Mouse (Mus musculus) myocyte (in vitro differentiated cells): ENCODE measurements around the gene Antxr1. TPM values are rescaled to one million over a fixed set of nuclear protein-coding genes. Genes with fewer than 3 reads are reported as not detected.

Source experiments
- H3K27me3 ChIP-seq: one replicate; pipeline ENCODE4 v1.6.1; 2011; ENCODE audit not compliant: control insufficient read depth, insufficient read depth, insufficient read length
- H3K36me3 ChIP-seq: one replicate; pipeline ENCODE4 v1.6.1; 2011; ENCODE audit not compliant: control insufficient read depth, insufficient read depth
- H3K4me2 ChIP-seq: one replicate; pipeline ENCODE4 v1.6.1; 2011; ENCODE audit warnings: low read depth, control low read depth
- H3K4me3 ChIP-seq: one replicate; pipeline ENCODE4 v1.5.1; 2011; ENCODE audit warnings: mild to moderate bottlenecking, control low read depth, moderate library complexity
- H3K79me2 ChIP-seq: one replicate; pipeline ENCODE4 v1.6.1; 2011; ENCODE audit not compliant: control insufficient read depth, insufficient read depth
- H3ac ChIP-seq: one replicate; pipeline ENCODE4 v1.6.1; 2011; ENCODE audit not compliant: control insufficient read depth, insufficient read length
- CEBPB ChIP-seq: IDR thresholded peaks from 2 replicates; pipeline ENCODE4 v1.6.1; 2011; ENCODE audit warnings: mild to moderate bottlenecking, moderate library complexity; ENCODE audit not compliant: poor library complexity, insufficient read depth, severe bottlenecking
- E2F4 ChIP-seq: IDR thresholded peaks from one replicate; pipeline ENCODE4 v1.6.1; 2011; ENCODE audit warnings: mild to moderate bottlenecking, control low read depth, moderate library complexity; ENCODE audit not compliant: insufficient read depth
- MAX ChIP-seq: IDR thresholded peaks from one replicate; pipeline ENCODE4 v1.6.1; 2011; ENCODE audit warnings: low read depth, mild to moderate bottlenecking, control low read depth
- MYOD1 ChIP-seq, 3 experiments: IDR thresholded peaks; one replicate each; pipeline ENCODE4 v1.6.1; 2011; ENCODE audit warnings: control low read depth in 2 of 3, low read depth in 2 of 3, mild to moderate bottlenecking in 2 of 3, moderate library complexity in 1 of 3; ENCODE audit not compliant: insufficient read length in 2 of 3, control insufficient read depth in 1 of 3
- MYOG ChIP-seq, 3 experiments: IDR thresholded peaks; one replicate each; pipeline ENCODE4 v1.6.1; 2011; ENCODE audit warnings: control low read depth in 2 of 3, low read depth in 2 of 3, mild to moderate bottlenecking in 2 of 3; ENCODE audit not compliant: insufficient read length in 2 of 3, control insufficient read depth in 1 of 3, insufficient read depth in 1 of 3
- POLR2A ChIP-seq: IDR thresholded peaks from one replicate; pipeline ENCODE4 v1.6.1; 2011; ENCODE audit warnings: low read depth, mild to moderate bottlenecking, control low read depth, moderate library complexity; ENCODE audit not compliant: insufficient read length
- POLR2AphosphoS2 ChIP-seq: IDR thresholded peaks from one replicate; pipeline ENCODE4 v1.6.1; 2011; ENCODE audit warnings: low read depth, control low read depth; ENCODE audit not compliant: insufficient read length
- REST ChIP-seq: IDR thresholded peaks from one replicate; pipeline ENCODE4 v1.6.1; 2011; ENCODE audit warnings: mild to moderate bottlenecking, control low read depth, moderate library complexity; ENCODE audit not compliant: insufficient read depth, insufficient read length
- SRF ChIP-seq: IDR thresholded peaks from one replicate; pipeline ENCODE4 v1.6.1; 2011; ENCODE audit warnings: low read depth; ENCODE audit not compliant: control insufficient read depth, insufficient read length
- TCF12 ChIP-seq: IDR thresholded peaks from one replicate; pipeline ENCODE4 v1.6.1; 2011; ENCODE audit warnings: mild to moderate bottlenecking, control low read depth; ENCODE audit not compliant: poor library complexity, insufficient read depth, severe bottlenecking
- TCF3 ChIP-seq: IDR thresholded peaks from one replicate; pipeline ENCODE4 v1.6.1; 2011; ENCODE audit warnings: low read depth, control low read depth; ENCODE audit not compliant: insufficient read length
- USF1 ChIP-seq: IDR thresholded peaks from one replicate; pipeline ENCODE4 v1.6.1; 2011; ENCODE audit warnings: low read depth, mild to moderate bottlenecking, control low read depth, moderate library complexity
- polyA plus RNA-seq: library from polyadenylated mRNA; unstranded; fragments of >200 nt; fragmentation: generic; extraction: Trizol; gene quantifications from one replicate; pipeline ENCODE4 v1.2.1, GENCODE M21; 2012; ENCODE audit warnings: missing spikeins

Gene Antxr1
- polyA plus RNA-seq, 1 experiment: 8.6 TPM

- no peaks in the 10 kb centered on the region for H3K79me2 ChIP-seq
- H3K4me3 ChIP-seq: no peak overlapping the region
- no peaks in the 10 kb centered on the region for H3K36me3 ChIP-seq
- no peak for TF ChIP-seq POLR2AphosphoS2
- TF ChIP-seq MYOD1 (IDR thresholded peaks at IDR 0.05; ENCODE audit: control insufficient read depth in 1 of 3, insufficient read length in 2 of 3, low read depth in 2 of 3): no peak
- no peak overlapping the region for H3K4me2 ChIP-seq
- no peaks in the 10 kb centered on the region for H3K27me3 ChIP-seq
- H3ac ChIP-seq: no peak overlapping the region
Measured at GRCm38 (mm10) chr6:87153836-87154235, 181.8 kb downstream of the Antxr1 start.

- H3K4me2 ChIP-seq: peak overlapping the region; percentile 48
Measured at GRCm38 (mm10) chr6:87153231-87153580, 182.4 kb downstream of the Antxr1 start.

GRCm38 (mm10) chr6:87152461-87153230, 183.0 kb downstream of the Antxr1 start:
- TF ChIP-seq REST (no peak), MYOD1 (IDR thresholded peaks at IDR 0.05; ENCODE audit: control insufficient read depth in 1 of 3, insufficient read length in 2 of 3, low read depth in 2 of 3) (peak in 2 of 3 experiments; percentile 77 to 83), TCF3 (peak; percentile 52), TCF12 (peak; percentile 42), MYOG (IDR thresholded peaks at IDR 0.05; ENCODE audit: control insufficient read depth in 1 of 3, insufficient read depth in 1 of 3, insufficient read length in 2 of 3, low read depth in 2 of 3) (no peak), E2F4 (no peak)
- Histone ChIP-seq H3K79me2 (no peaks in the 10 kb centered on the region), H3K4me2 (peak overlapping the region; percentile 48), H3K27me3 (no peaks in the 10 kb centered on the region), H3K4me3 (no peak overlapping the region), H3K36me3 (no peaks in the 10 kb centered on the region), H3ac (no peak overlapping the region)

More at GRCm38 (mm10) chr6:87153231-87153580, 182.4 kb downstream of the Antxr1 start:
- H3K27me3 ChIP-seq: no peaks in the 10 kb centered on the region
- no peak overlapping the region for H3ac ChIP-seq
- H3K36me3 ChIP-seq: no peaks in the 10 kb centered on the region
- no peak overlapping the region for H3K4me3 ChIP-seq
- TF ChIP-seq TCF3: no peak
- TF ChIP-seq MAX: no peak
- H3K79me2 ChIP-seq: no peaks in the 10 kb centered on the region

- no peak for TF ChIP-seq MYOD1 (IDR thresholded peaks at IDR 0.05; ENCODE audit: control insufficient read depth in 1 of 3, insufficient read length in 2 of 3, low read depth in 2 of 3)
- TF ChIP-seq E2F4: no peak
- TF ChIP-seq TCF12: no peak
- no peak for TF ChIP-seq POLR2AphosphoS2
- TF ChIP-seq TCF3: no peak
- no peak for TF ChIP-seq POLR2A
- no peak for TF ChIP-seq MAX
- no peak for TF ChIP-seq REST
- no peak for TF ChIP-seq SRF
- TF ChIP-seq MYOG (IDR thresholded peaks at IDR 0.05; ENCODE audit: control insufficient read depth in 1 of 3, insufficient read depth in 1 of 3, insufficient read length in 2 of 3, low read depth in 2 of 3): no peak
- no peak for TF ChIP-seq CEBPB
- TF ChIP-seq USF1: no peak
- Histone ChIP-seq H3K36me3 (no peaks in the 10 kb centered on the region), H3K4me2 (no peak overlapping the region), H3K27me3 (no peaks in the 10 kb centered on the region), H3K4me3 (no peak overlapping the region), H3K79me2 (no peaks in the 10 kb centered on the region), H3ac (no peak overlapping the region)
Measured at GRCm38 (mm10) chr6:87151427-87151826, 184.2 kb downstream of the Antxr1 start.

- Histone ChIP-seq H3K27me3 (no peaks in the 10 kb centered on the region), H3K79me2 (no peaks in the 10 kb centered on the region), H3ac (no peak overlapping the region), H3K4me3 (no peak overlapping the region), H3K36me3 (no peaks in the 10 kb centered on the region), H3K4me2 (no peak overlapping the region)
- TF ChIP-seq TCF3 (no peak), MAX (no peak), TCF12 (no peak), POLR2AphosphoS2 (no peak), REST (no peak), SRF (no peak), E2F4 (no peak)
Measured at GRCm38 (mm10) chr6:87150471-87150870, 185.2 kb downstream of the Antxr1 start.

- H3K4me2 ChIP-seq: no peak overlapping the region
- no peaks in the 10 kb centered on the region for H3K79me2 ChIP-seq
- H3K4me3 ChIP-seq: no peak overlapping the region
- no peaks in the 10 kb centered on the region for H3K36me3 ChIP-seq
- no peaks in the 10 kb centered on the region for H3K27me3 ChIP-seq
- TF ChIP-seq TCF3 (no peak), USF1 (no peak), POLR2AphosphoS2 (no peak), SRF (no peak), MYOD1 (IDR thresholded peaks at IDR 0.05; ENCODE audit: control insufficient read depth in 1 of 3, insufficient read length in 2 of 3, low read depth in 2 of 3) (no peak), CEBPB (no peak), MYOG (IDR thresholded peaks at IDR 0.05; ENCODE audit: control insufficient read depth in 1 of 3, insufficient read depth in 1 of 3, insufficient read length in 2 of 3, low read depth in 2 of 3) (no peak), POLR2A (no peak), E2F4 (no peak), MAX (no peak), REST (no peak), TCF12 (no peak)
- H3ac ChIP-seq: no peak overlapping the region
Measured at GRCm38 (mm10) chr6:87147921-87148320, 187.7 kb downstream of the Antxr1 start.
